Mouse (Mus musculus): ENCODE results near the gene Notch3.

Notch3 gene

DNA sequence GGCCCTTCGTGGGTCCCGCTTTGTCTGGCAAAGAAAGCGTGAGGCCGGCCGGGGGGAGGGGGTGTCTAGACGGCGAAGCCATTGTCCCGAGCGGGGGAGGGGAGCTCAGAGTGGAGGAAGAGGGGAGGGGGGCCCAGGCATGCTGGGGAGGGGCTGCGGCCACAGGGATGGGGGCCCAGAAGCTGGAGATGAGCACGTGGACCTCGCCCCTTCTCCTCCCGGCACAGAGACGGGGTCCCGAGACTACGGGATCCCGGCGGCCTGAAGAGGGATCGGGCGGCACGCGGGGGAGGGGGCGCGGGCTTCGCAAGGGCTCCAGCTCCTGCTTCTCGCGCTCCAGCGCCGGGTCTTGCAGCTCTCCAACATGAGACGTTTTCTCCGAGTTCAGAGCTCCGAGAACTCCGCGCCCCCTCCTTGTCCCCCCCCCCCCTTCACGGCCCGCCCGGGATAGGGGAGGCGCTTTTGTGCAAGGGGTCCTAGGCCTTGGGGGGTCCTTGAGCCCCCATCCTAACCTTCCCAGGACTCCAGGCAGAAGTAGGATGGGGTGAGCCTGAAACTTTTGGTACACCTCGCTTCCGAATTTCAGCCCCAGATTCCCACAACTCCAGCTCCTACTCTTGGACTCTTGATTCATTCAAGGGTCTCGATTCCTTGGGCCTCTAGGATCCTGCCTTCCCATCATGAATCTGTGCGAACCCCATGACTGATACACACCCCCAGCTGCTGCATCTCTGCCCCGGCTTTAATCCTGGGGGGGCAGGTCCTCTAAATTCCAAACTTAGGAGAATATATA, 653 bp downstream of the Notch3 start:
- peak; percentile 79 for DNase-seq (ENCODE audit: low read depth, low spot score)

DNA sequence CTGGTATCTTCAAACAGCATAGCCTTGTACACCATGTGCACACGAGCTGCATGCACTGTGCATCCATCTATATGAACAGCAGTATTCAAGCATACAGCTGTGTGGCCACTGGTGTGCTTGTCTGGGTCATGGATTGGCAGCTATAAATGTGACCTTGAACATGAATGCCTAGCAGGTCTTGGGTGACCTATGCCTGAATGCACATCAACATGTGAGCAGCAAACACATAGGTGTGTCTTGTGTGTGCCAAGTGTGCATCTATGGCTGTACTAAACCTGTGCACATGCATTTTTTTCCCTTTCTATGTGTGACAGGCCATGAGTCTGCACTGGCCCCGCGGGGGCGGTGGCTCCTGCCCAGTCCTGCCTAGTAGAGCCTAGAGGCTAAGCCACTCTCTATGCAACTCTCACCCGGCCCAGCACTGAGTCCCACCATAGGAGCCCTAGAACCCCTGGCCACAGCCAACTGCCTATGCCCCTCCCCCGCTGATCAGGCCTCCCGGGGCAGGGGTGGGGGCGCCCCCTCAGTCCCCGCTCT, 1.3 kb downstream of the Notch3 start:
- no peak for DNase-seq (ENCODE audit: low read depth, low spot score)

DNA sequence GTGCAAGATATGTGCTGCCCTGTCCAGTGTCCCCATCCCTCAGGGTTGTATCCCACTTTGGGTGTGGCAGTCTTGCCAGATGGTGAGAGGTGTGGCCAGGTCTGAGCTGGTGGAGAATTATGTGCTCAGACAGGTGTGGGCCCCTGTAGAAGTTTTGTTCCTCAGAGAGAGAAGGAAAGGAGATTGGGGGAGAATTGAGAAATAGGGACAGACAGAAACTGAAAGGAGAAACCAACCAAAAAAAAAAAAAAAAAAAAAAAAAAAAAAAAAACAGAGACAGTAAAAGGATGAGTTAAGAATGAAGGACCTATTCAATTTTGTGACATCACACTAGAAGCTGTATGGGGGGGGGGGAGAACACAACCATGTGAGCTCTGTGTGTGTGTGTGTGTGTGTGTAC, 1.9 kb downstream of the Notch3 start:
- no peak for DNase-seq (ENCODE audit: low read depth, low spot score)

DNA sequence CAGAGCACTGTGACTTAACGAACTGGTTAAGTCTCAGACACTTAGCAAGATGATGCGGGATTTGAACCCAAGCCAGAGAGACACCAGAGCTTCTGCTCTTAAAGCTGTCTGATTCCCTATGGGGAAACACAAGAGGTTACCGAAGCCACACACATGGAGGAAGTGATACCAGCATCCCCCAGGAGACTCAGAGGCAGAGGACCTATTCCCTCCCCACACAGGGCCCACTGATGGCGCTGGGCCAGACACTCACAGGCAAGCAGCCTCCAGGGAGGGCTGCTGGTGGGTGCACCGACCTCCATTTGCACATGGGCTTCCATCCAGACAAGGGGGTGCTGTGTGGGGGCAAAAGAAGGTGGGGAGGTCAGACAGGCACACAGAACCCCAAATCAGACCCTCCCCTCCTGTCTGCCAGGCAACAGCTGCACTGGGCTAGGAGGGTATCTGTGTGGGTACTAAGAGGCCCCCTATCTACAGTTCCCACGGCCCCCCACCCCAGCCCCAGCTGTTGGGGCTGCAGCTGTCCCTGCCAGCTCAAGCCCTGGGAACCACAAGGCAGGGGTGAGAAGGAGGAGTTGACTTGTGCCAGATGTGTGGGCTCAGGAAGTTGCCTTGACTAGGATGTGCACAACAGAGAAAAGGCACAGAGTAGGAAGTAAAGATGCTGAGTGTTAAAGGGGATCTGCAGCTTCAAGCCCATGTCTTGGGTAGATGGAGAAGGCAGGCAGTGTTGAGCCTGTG, 2.6 kb downstream of the Notch3 start:
- DNase-seq (ENCODE audit: low read depth, low spot score): no peak

DNA sequence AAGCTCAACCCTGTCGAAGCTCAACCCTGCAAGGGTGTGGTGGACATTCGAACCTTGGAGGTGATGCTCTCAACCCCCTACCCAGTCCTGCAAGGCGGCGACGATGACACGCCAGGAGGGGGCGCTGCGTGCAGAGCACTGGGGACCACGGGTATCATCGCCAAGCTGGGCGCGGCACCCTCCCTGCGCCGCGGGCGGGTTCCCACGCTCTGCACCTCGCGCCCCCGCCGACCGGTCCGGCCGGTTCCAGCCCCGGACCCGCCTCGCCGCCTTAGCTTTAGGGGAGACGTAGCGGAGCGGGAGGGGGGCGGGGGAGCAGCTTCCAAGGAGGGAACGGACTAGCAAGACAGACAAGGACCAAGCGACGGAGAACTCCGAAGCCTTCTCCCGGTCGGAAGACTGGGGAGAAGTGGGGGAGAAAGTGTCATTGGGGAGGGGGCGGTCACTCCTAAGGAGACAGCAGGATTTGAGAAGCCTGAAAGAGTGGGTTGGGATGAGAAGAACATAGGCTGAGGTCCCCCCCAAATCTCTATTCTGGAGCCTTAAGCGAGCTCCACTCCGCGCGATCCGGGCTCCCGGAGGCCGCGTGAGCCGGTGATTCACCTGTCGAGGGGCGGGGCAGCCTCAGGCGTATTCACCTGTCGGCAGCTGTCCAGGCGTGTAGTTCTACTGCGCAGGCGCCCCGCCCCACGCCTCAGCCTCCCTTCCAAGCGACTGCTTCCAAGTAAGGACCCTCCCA, 4.4 kb downstream of the Notch3 start:
- peak; percentile 75 for DNase-seq (ENCODE audit: low read depth, low spot score)

DNA sequence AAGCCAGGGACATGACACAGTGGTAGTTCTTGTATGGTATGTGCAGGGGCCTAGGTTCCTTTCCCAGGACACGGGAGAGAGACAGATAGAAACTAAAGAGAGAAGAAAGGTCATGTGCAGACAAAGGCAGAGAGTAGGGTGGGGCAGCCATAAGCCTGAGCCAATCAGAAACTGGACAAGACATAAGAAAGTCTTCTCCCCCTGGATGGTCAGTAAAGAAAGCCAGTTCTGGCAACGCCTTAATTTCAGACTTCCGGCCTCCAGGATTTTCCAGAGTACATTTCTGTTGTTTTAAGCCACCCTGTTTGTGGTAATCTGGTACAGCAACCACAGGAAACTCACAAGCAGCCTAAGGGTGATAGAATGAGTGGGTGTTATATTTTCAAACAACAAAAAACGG, 5.8 kb downstream of the Notch3 start:
- no peak for DNase-seq (ENCODE audit: low read depth, low spot score)

DNA sequence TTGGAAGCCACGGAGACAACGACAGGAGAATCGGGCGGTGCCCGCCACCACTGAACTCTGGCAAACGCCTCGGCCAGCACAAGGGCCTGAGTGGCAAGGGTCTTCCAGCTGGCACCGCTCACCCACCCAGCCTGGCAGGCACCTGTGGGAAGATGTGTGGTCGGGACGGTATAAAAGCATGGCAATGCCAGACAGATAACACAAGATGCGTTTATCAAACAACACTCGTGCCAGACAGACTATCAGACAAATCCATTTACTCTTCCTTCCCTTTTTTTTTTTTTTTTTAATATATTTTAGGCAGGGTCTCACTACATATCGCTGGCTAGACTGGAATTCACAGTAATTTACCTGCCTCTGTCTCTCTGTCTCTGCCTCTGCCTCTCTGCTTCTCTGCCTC, 7.8 kb downstream of the Notch3 start:
- no peak for DNase-seq (ENCODE audit: low read depth, low spot score)

DNA sequence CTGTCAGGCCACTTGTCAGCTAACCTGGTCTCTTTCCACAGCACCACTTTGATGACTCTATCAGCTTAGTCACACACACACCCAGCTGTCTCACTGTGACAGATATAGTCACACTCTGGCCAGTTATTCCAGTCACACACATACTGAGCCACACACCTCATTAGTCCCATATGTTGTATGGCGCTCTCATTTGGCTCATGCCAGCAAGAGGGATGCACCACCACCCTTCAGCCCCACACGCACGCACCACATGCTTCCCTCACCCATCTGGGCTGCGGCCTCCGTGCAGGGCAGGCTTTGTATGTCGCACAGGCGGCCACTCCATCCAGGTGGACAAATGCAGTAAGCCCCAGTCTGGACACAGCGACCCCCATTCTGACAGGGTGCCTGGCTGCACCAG, 19.9 kb downstream of the Notch3 start:
- DNase-seq (ENCODE audit: low read depth, low spot score): no peak

DNA sequence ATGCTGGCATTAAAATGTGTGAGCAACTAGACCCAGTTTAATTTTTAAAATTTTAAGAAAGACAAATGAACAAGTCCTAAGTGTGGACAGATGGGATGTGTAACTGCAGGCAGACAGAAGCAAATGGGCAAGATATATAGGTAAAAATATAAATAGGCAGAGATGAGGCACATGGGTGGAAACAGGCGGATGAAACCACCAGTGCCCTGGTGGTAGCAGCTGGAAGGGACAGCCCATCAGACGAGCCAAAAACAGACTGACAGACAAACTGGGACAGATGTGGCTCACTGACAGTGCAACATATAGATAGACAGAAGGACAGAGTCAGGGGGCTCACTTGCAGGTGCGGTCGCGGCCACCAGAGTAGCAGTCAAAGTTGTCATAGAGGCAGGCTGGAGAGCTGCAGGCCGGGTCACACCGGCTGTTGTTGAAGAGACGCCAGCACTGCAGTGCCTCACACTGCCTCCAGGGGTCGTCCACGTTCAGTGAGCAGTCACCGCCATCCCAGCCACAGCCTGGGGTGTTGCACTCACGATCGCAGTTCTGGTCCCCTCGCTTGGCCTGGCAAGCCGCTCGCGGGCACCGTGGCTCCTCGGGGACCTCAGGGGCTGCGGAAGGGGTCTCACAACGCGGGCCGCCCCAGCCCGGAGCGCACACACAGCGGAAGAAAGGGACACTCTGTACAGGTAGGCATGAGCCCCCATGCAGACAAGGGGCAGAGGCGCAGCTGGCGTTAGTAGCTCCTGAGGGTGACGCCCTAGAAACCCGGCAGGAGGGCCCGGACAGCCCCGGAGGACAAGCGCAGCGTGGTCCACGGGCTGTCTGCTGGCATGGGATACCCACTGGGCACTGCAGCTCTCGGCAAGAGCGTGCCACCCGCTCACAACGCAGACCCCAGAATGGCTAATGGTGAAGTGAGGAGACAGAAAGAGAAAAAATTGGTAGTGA, 23.5 kb downstream of the Notch3 start:
- DNase-seq (ENCODE audit: low read depth, low spot score): peak; percentile 83

DNA sequence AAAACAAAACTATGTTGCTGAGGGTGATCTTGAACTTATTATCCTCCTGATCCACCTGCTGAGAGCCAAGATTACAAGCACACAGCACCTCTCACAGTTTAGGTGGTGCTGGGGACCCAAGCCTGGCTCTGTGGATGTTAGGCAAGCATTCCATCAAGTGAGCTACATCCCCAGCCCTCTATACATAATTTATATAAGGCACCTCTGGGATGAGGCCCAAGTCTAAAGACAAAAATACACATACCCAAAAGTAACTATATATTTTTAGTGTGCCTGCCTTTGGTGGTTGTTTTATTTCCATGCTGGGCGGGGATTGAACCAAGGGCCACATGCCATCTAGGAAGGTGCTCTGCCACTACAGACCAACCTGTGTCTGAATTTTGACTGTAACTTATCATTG, 24.4 kb downstream of the Notch3 start:
- no peak for DNase-seq (ENCODE audit: low read depth, low spot score)

DNA sequence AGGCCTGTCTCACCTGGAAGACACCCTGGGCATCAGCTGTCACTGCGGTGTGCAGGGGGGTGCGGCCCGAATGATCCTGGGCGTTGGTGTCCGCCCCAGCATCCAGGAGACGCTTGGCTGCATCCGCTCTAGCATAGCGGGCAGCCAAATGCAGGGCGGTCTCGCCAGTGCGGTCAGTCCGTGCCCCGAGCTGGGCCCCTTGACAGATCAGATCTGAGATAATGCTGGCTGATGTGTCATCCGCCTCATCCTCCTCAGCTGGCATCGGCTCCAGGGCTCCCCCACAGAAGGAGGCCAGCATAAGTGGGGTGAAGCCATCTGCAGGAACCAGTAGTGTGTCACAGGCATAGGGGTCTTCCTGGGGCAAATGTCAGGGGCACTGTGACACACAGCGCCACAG, 33.3 kb downstream of the Notch3 start:
- no peak for DNase-seq (ENCODE audit: low read depth, low spot score)

DNA sequence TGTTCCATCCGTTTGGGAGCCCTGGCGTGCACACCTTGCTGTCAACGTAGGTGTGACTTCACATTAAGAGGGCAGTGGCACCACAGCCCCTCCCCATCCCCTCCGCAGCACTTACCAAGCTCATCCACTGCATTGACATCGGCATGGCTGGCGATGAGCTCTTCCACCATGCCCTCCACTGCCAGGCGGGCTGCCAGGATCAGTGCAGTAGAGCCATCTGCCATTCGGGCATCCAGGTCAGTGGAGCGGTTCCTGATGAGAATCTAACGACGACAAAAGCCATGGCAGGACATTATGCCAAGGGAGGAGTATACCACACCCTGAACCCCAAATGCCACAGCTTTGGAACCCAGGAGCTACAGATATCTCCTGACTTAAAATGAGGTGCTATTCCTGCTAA, 34.6 kb downstream of the Notch3 start:
- no peak for DNase-seq (ENCODE audit: low read depth, low spot score)

DNA sequence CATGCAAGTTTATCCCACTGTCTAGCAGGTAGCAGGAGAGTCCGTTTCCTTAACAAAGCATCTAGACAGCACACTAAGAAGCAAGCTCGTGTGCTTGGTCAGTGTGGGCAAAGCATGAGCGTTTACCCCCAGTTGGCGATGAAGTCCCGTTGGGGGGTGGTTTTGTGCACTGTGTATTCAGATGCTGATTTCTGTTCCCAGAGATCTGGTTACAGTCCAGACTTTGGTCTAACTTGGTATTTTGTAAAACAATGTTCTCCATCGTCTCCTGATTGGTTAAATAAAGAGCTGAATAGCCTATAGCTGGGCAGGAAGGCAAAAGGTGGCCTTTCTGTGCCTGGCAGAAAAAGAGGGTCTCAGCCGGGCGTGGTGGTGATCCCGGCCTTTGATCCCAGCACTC, 36.1 kb downstream of the Notch3 start:
- DNase-seq (ENCODE audit: low read depth, low spot score): peak; percentile 84

DNA sequence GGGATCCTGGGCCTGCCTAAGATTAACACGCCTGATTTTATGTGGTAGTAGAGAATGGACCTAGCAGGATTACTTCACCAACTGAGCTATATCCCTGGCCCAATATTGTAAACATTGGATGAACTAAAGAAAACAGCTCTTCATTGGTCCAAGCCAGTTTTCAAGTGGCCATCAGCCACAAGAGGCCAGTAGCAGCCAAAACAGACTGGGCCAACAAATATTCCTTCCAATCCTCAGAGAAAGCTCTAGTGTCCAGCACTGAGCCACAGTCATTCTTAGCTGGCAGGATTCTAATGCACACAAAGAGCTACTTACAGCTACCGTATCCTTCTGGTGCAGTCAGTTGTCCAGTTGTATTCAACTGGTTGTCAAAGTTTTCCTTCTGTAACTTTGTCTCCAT, 39.5 kb downstream of the Notch3 start:
- DNase-seq (ENCODE audit: low read depth, low spot score): no peak

DNA sequence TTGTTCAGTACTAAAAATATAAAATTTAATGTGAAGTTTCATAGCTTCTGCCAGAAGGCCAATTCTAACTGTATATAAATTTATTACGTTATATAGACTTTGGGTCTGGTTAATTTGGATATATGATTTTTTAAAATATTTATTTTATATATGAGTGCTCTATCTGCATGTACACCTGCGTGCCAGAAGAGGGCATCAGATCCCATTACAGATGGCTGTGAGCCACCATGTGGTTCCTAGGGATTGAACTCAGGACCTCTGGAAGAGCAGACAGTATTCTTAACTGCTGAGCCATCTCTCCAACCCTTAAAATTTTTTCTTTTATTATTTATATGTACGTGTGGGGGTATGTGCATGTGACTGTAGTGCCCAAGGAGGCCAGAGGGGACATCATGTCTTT, 41.2 kb downstream of the Notch3 start:
- no peak for DNase-seq (ENCODE audit: low read depth, low spot score)

DNA sequence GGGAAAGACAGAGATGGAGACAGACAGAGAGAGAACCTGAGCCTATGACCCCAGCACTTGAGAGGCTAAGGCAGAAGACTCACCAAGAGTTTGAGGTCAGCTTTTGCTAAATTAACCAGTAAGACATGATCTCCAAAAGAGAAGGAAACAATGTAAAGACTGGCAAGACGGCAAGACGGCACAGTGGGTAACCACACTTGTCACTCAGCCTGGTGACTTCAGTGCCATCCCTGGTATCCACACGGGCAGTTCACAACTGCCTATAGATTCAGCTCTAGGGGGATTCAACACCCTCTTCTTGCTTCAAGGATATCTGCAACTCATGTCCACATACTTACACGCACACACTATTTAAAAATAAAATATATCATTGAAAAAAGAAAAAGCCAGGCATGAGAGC, 43.1 kb downstream of the Notch3 start:
- no peak for DNase-seq (ENCODE audit: low read depth, low spot score)

DNA sequence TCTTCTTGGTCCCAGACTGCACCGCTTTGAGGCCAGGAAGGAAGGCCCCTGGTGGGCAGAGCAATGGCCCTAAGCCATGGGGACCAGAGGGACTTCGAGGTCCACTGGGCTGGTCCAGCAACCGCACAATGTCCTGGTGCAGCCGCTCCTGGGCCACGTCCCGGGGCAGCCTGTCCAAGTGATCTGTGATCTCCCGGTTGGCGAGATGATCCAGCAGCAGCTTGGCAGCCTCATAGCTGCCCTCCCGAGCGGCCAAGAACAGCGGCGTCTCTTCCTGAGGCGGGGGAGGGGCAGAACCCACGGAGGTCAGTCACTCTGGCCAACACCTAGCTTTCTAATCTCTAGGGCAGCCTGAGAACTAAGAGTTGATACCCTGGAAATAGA, 44.1 kb downstream of the Notch3 start:
- no peak for DNase-seq (ENCODE audit: low read depth, low spot score)

DNA sequence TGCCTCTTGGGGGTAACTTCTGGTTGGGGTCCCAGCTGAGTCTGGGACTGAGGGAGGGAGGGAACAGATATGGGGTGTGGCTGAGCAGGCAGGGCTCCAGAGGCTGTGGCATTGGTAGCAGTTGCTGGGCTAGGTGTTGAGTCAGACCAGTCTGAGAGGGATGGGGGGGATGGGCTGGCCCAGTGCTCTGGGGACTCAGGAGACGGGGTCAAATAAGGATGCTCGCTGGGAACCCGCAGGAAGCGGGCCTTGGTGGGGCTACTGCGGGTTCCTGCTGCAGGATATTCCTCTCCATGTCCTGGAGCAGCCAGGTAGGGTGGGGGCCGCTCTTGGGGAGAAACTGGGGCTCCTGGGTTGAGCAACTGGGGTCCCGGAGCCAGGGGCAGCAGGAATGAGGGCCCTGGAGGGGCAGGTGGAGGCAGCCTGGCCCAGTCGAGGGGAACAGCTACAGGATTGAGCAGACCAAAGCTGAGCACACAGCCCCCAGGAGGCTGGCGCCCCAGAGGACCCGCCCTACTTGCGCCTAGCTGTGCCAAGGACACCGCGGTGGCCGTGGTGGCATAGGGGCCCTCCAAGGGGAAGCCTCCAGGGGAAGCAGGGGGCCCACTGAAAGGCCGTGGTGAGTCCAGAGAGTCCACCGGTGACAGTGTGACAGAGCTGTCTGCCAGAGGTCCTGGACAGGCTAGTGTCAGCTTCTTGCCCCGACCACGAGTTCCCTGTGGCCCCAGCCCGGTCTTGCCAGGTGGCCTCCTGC, 44.6 kb downstream of the Notch3 start:
- peak; percentile 48 for DNase-seq (ENCODE audit: low read depth, low spot score)

DNA sequence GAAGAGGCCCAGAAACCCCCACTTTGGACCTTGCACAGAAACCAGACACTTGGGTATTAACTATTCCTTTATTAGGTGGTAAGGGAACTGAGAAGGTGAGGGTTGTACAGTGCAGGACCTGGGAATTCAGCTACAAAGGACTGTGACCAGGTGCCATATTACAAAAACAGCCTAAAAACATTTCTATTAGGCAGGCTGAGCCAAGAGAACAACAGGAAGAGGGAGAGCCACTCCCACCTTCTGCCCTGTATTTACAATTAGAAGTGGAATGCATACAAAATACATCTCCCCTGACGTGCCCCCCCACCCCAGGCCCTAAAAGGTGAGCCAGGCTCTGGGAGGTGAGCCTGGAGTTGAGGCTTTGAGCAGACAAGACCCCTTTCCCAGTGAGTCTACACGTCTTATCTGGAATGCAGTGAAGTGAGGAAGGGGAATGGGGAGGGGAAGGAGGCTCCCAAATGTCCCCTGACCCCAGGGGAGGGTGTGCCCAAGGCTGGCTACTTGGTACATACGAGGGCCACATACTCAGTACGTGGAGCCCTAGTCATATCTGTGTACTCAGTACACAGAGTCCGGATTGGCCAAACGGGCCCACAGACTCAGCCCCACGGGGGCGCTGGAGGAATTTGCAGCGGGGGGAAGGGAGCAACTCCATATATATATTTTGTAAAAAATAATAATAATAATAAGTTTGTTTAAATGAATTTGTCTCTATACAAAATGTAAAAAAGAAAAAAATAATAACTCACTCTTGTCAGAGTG, 45.7 kb downstream of the Notch3 start:
- DNase-seq (ENCODE audit: low read depth, low spot score): no peak

DNA sequence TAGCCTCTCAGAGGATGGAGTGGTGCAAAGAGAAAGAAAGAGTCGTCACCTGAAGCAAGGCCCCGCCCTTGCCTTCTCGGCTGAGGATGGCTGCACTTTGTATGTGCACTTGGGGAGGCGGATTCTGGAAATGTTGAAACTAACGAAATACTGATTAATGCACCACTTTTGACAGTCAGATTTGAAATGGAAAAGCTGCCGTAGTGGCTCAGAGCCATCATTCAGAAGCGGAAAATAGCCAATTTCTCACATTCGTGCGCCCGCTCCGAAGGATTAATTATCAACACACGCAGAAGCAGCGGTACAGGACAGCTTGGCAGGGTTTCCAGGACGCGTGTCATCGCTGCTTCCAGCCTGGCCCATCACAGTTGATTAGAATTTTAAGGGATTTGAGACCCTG, 47.5 kb downstream of the Notch3 start:
- no peak for DNase-seq (ENCODE audit: low read depth, low spot score)
